Mouse (Mus musculus) adrenal gland, postnatal 10 days (tissue): ENCODE data around the gene Mfn1. TPM values are rescaled to one million over a fixed set of nuclear protein-coding genes. Genes with fewer than 3 reads are reported as not detected.
A peak's percentile ranks its signal among the peaks of the same experiment; 100 is the strongest.

Experiments
- DNase-seq: peaks from one replicate; pipeline ENCODE4 v3.0.0; 2021; ENCODE audit warnings: mixed read lengths
- long read RNA-seq, 2 experiments: library from polyadenylated mRNA; stranded (forward); transcript quantifications; one replicate each; pipeline ENCODE4 v2.0.0; 2021
- total RNA-seq, 2 experiments: library from RNA; stranded (reverse); gene quantifications; 2 replicates each; pipeline ENCODE4 v1.2.3; 2021

The Mfn1 gene
- 100 to 1,000 TPM in 1 of 2 experiments, 10 to 100 TPM in 1; 90.5 to 101 TPM for total RNA-seq
- long read RNA-seq, experiment 1, full-length matches to known transcripts: 37 of 52 reads
- long read RNA-seq, experiment 1, partial matches to known transcripts: 4 of 52 reads
- long read RNA-seq, experiment 1, other reads (novel, unspliced or antisense): 11 of 52 reads
- long read RNA-seq, experiment 2, full-length matches to known transcripts: 21 of 26 reads
- long read RNA-seq, experiment 2, partial matches to known transcripts: 2 of 26 reads
- long read RNA-seq, experiment 2, other reads (novel, unspliced or antisense): 3 of 26 reads

GRCm38 (mm10) chr3:32529303-32529898 lies at the start of gene Mfn1:
Mfn1 (plus strand) TSS chr3:32529465.
- DNase-seq: peak; percentile 96

GRCm38 (mm10) chr3:32479961-32480360 lies 49.3 kb upstream of the Mfn1 start:
- DNase-seq: no peak

- DNase-seq: no peak
These were observed 46.2 kb upstream of the Mfn1 start for GRCm38 (mm10) chr3:32483035-32483434.

GRCm38 (mm10) chr3:32486543-32486942 lies 42.7 kb upstream of the Mfn1 start:
- DNase-seq: no peak

- no peak for DNase-seq
These were observed 41.1 kb upstream of the Mfn1 start for GRCm38 (mm10) chr3:32488172-32488571.

- no peak for DNase-seq
These were observed 39.0 kb upstream of the Mfn1 start for GRCm38 (mm10) chr3:32490076-32490927.

GRCm38 (mm10) chr3:32490928-32491315 lies 38.3 kb upstream of the Mfn1 start:
- no peak for DNase-seq

GRCm38 (mm10) chr3:32492097-32493090 lies 36.9 kb upstream of the Mfn1 start, which contains the start of gene Kcnmb3:
Kcnmb3 (minus strand) TSS chr3:32492231.
- no peak for DNase-seq

GRCm38 (mm10) chr3:32494387-32495087 lies 34.7 kb upstream of the Mfn1 start:
- no peak for DNase-seq

GRCm38 (mm10) chr3:32495088-32495770 lies 34.0 kb upstream of the Mfn1 start:
- DNase-seq: no peak

GRCm38 (mm10) chr3:32495856-32496710 lies 33.2 kb upstream of the Mfn1 start:
- no peak for DNase-seq

- no peak for DNase-seq
These were observed 32.6 kb upstream of the Mfn1 start for GRCm38 (mm10) chr3:32496711-32497070.

- DNase-seq: no peak
These were observed 28.9 kb upstream of the Mfn1 start for GRCm38 (mm10) chr3:32500346-32500745.

GRCm38 (mm10) chr3:32505841-32506240 lies 23.4 kb upstream of the Mfn1 start:
- no peak for DNase-seq

- no peak for DNase-seq
These were observed 22.7 kb upstream of the Mfn1 start for GRCm38 (mm10) chr3:32506366-32507225.

- DNase-seq: peak; percentile 80
These were observed 20.5 kb upstream of the Mfn1 start for GRCm38 (mm10) chr3:32508666-32509324.

- no peak for DNase-seq
These were observed 19.5 kb upstream of the Mfn1 start, which contains the start of gene Zfp639 for GRCm38 (mm10) chr3:32509496-32510374. Zfp639 (plus strand) TSS chr3:32510259.
